ENCODE assay signal across 8 mouse cellular contexts in the genomic region with DNA sequence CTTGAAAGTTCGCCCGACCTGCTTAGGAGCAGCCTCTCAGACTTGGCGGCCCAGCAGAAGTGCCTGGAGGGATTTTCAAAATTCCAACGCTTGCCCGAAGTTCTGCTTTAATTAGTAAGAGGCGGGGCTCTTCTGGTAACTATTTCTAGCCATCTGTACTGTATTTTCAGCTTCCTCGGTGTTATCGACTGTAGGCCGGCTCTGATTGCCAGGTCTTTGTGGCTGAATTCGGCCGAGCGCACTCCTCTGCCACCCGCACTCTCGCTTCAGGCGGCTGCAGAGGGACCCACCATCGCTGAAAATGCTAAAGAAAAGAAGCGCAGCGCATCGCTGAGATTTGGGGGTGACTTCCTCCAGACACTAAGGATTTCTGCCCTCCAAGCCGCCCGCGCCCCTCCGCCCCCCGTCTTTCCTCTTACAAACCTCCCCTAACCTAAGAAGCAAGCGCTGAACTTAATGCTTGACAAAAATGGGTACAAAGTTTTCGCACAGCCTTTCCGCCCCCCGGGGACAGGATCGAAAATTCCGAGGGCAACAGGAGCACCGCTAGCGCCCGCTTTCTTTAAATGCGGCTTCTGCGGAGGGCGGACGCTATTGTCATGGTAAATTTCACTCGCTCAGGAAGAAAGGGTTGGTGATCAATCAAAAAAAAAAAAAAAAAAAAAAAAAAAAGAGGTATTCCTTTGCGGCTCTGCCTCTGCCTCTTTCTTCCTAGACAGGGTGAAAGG. TPM values are rescaled to one million over a fixed set of nuclear protein-coding genes. Genes with fewer than 3 reads are reported as not detected.
DNase-seq lines count a peak whose midpoint lies in the region; ATAC-seq and TF ChIP-seq lines count a peak whose summit lies in the region.

No protein-coding gene starts in this region.

- no peaks in the 10 kb centered on the region for H3K36me3 ChIP-seq in E14TG2a.4 (ENCODE audit: insufficient read depth, low read length)
- no peaks in the 10 kb centered on the region for H3K36me3 ChIP-seq in lung, embryonic 15.5 days
- H3K36me3 ChIP-seq in stomach, embryonic 14.5 days (ENCODE audit: control insufficient read depth, insufficient read depth, low read length) = no peaks in the 10 kb centered on the region

- H3K4me2 ChIP-seq in lung, embryonic 15.5 days = peak overlapping the region; percentile 70
- peak overlapping the region; percentile 95 for H3K4me2 ChIP-seq in stomach, embryonic 14.5 days (replicated peaks; ENCODE audit: low read depth, low read length)

- peak overlapping the region; percentile 67 for H3K27ac ChIP-seq in lung, embryonic 15.5 days
- no peak overlapping the region for H3K27ac ChIP-seq in stomach, embryonic 14.5 days (ENCODE audit: low read length)

- WGBS in lung, embryonic 15.5 days = 1% methylated on average over 39 of the region's 39 CpGs
- WGBS in stomach, embryonic 14.5 days = 2% methylated on average over 39 of the region's 39 CpGs

- peak; percentile 93 for DNase-seq in R1 (ENCODE audit: low read depth, low spot score)
- DNase-seq in forelimb bud, embryonic 11.5 days (ENCODE audit: low read depth, low spot score) = peak; percentile 63
- peak; percentile 40 for DNase-seq in kidney, adult 11 months
- no peak for DNase-seq in natural killer cell, adult 2 months (ENCODE audit: low spot score in 2 of 2)
- no peak for DNase-seq in gastrocnemius, postnatal 36 days

- no peak for TF ChIP-seq CTCF in E14TG2a.4 (conservative IDR thresholded peaks at IDR 0.05; ENCODE audit: low read length)

- peak overlapping the region; percentile 79 for H3K4me3 ChIP-seq in E14TG2a.4 (replicated peaks; ENCODE audit: low read length)
- H3K4me3 ChIP-seq in lung, embryonic 15.5 days = peak overlapping the region; percentile 41
- H3K4me3 ChIP-seq in stomach, embryonic 14.5 days (ENCODE audit: low read depth, low read length) = peak overlapping the region; percentile 43

- peak overlapping the region; percentile 54 for H3K9ac ChIP-seq in lung, embryonic 15.5 days
- peak overlapping the region; percentile 18; the same call in 1 of the 2 replicates for H3K9ac ChIP-seq in stomach, embryonic 14.5 days (replicated peaks; ENCODE audit: low read depth, low read length)

- intact Hi-C loops in gastrocnemius, postnatal 36 days (cut with DNase I) = loop anchor here (5.0 kb wide), 1 partner anchor 270 kb away; no protein-coding TSS in a partner anchor

- H3K4me1 ChIP-seq in E14TG2a.4 (replicated peaks; ENCODE audit: low read depth, low read length) = peaks cover 40% of the 10 kb centered on the region
- peaks cover 11% of the 10 kb centered on the region for H3K4me1 ChIP-seq in lung, embryonic 15.5 days
- no peaks in the 10 kb centered on the region for H3K4me1 ChIP-seq in stomach, embryonic 14.5 days (ENCODE audit: control insufficient read depth, insufficient read depth, low read length)

- ATAC-seq in lung, embryonic 15.5 days (ENCODE audit: borderline replicate concordance, extremely low read depth, low FRiP score, low TSS enrichment) = peak; percentile 24; the same call in 1 of the 2 replicates
- ATAC-seq in stomach, embryonic 14.5 days (ENCODE audit: insufficient number of reproducible peaks, insufficient read depth, low FRiP score, low read depth) = no peak

- peaks cover 12% of the 10 kb centered on the region for H3K27me3 ChIP-seq in E14TG2a.4 (ENCODE audit: insufficient read depth, low read length)
- no peaks in the 10 kb centered on the region; the same call in 1 of the 2 replicates for H3K27me3 ChIP-seq in lung, embryonic 15.5 days
- no peaks in the 10 kb centered on the region for H3K27me3 ChIP-seq in stomach, embryonic 14.5 days (ENCODE audit: control insufficient read depth, insufficient read depth, low read length)

- H3K9me3 ChIP-seq in E14TG2a.4 (ENCODE audit: low read length) = no peaks in the 10 kb centered on the region
- H3K9me3 ChIP-seq in lung, embryonic 15.5 days = no peaks in the 10 kb centered on the region
- H3K9me3 ChIP-seq in stomach, embryonic 14.5 days (ENCODE audit: control insufficient read depth, low read depth, low read length) = no peaks in the 10 kb centered on the region

RNA-seq across cellular contexts. Expression of a gene that starts 0.5 kb away (rescaled TPM):
- polyA plus RNA-seq in lung, embryonic 15.5 days (2015; fragmentation: Nextera tagmentation; extraction: Ambion mirVana) = 5.3 and 5.4 TPM in 2 replicates
- 8.3 and 9.1 TPM in 2 replicates for polyA plus RNA-seq in stomach, embryonic 14.5 days (2014; fragmentation: Nextera tagmentation; extraction: Ambion mirVana)
- under 1 TPM; 0.43 to 0.54 TPM for total RNA-seq in gastrocnemius, postnatal 36 days (2021)

RNA-seq across cellular contexts. Expression of a gene that starts 7.7 kb away (rescaled TPM):
- 2.1 and 2.5 TPM in 2 replicates for polyA plus RNA-seq in lung, embryonic 15.5 days (2015; fragmentation: Nextera tagmentation; extraction: Ambion mirVana)
- polyA plus RNA-seq in stomach, embryonic 14.5 days (2014; fragmentation: Nextera tagmentation; extraction: Ambion mirVana) = 0.86 and 1.1 TPM in 2 replicates
- under 1 TPM; 0.42 to 0.61 TPM for total RNA-seq in gastrocnemius, postnatal 36 days (2021)

Comparison
In these comparisons a context has a peak if more than half of its experiments do, and no peak if none do; other contexts are left out.
1. DNase-seq: peak in R1 (single experiment), forelimb bud, embryonic 11.5 days (single experiment) and kidney, adult 11 months (single experiment); none in natural killer cell, adult 2 months (0 of 2) and gastrocnemius, postnatal 36 days (0 of 2).
2. Peak in every context shown above with its lines, with median percentiles within 50 percentile points of each other: H3K4me3 ChIP-seq.